Mouse (Mus musculus): Measurements from ENCODE around the gene Vwce. TPM values are rescaled to one million over a fixed set of nuclear protein-coding genes. Genes with fewer than 3 reads are reported as not detected.

Vwce gene
- polyA plus RNA-seq (2016; fragmentation: Nextera tagmentation; extraction: Ambion mirVana), result 6.2 and 7.6 TPM in 2 replicates

DNA sequence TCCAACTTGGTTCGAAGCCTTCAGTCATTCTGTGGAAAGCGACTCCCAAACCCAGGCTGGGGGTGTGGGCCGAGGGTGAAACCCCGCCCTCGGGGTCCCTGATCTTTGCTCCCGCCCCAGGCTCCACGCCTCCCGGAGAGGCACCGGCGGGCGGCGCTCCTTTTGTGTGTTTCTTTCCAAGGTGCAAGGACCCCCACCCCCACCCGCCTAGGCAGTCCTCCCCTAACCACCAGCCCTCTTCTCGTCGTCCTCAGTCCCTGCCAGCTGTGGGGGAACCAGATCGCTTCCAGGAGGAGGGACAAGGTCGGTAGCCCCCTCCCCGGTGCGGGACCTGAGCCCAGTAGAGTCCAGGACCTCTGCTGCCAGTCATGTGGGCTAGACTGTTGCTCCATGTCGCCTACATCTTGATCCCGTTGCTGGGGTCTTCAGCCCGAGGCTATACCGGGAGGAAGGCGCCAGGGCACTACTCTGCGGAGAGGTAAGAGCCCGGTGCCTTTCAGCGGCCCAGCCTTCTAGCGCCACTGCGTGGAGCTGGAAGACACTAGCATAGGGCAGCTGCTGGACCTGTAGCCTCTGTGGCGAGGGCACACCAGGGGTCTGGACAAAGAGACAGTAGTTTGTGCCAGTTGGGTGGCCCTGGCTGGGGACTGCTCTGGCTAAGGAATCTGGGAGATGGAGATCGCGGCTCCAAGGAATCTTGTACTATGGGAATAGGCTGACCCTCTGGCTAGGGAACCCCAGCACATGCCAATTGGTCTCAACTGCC, at the start of gene Vwce:
Gene Vwce, plus strand, starts transcription at position 108 of the 766 bp plus-strand sequence.
- Histone ChIP-seq H3K27ac (peak within 1 kb of the TSS; percentile 81), H3K9me3 (replicated peaks) (no peaks in the 10 kb centered on the region), H3K9ac (peak within 1 kb of the TSS; percentile 86), H3K4me1 (peaks cover 56% of the 10 kb centered on the region), H3K27me3 (replicated peaks) (no peaks in the 10 kb centered on the region), H3K36me3 (peaks cover 31% of the 10 kb centered on the region), H3K4me2 (peak within 1 kb of the TSS; percentile 99), H3K4me3 (peak within 1 kb of the TSS; percentile 67)
- 3% methylated on average over 32 of the region's 32 CpGs for WGBS (ENCODE audit: insufficient replicate concordance)
- ATAC-seq, result peak; percentile 88

DNA sequence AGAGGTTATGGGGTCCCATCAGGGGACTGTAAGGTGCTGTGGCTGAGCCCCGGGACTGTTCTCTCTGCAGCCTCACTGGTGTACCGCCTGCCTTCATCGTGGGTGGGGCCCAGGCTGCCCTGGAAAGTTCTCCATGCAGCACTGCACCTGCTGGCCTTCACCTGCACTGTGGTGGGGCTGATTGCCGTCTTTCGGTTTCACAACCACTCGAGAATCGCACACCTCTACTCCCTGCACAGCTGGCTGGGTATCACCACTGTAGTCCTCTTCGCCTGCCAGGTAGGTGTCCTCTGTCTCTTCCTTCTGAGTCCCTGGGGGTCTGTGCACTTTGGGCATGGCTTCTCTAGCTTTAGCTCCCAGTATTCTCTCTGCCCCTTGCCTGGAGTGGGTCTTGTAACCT, 48.9 kb upstream of the Vwce start:
- peaks cover 34% of the 10 kb centered on the region for H3K36me3 ChIP-seq
- H3K4me1 ChIP-seq, result peaks cover 21% of the 10 kb centered on the region
- H3K4me2 ChIP-seq, result no peak overlapping the region
- 74% methylated on average over 8 of the region's 8 CpGs for WGBS (ENCODE audit: insufficient replicate concordance)
- no peaks in the 10 kb centered on the region for H3K9me3 ChIP-seq (replicated peaks)
- 0 out of 2 replicates have a peak, but pooled peaks have one; percentile 10 for ATAC-seq
- no peak overlapping the region for H3K4me3 ChIP-seq
- no peak overlapping the region for H3K27ac ChIP-seq
- no peaks in the 10 kb centered on the region for H3K27me3 ChIP-seq (replicated peaks)
- H3K9ac ChIP-seq, result no peak overlapping the region

DNA sequence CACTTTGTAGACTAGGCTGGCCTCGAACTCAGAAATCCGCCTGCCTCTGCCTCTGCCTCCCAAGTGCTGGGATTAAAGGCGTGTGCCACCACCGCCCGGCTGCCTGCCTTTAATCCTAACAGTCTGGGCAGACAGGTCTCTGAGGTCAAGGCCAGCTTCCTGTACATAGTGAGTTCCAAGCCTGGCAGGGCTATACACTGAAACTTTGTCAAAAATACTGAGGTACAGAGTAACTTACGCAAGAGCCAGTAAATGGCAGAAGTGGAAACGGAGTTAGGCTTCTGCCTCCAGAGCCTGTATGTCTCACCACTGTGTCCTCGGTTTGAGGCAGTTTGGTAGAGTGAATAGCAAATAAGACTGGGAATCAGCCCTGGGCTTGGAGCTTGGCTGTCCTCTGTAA, 46.8 kb upstream of the Vwce start:
- WGBS (ENCODE audit: insufficient replicate concordance), result 83% methylated on average over 8 of the region's 8 CpGs
- H3K4me3 ChIP-seq, result no peak overlapping the region
- H3K27me3 ChIP-seq (replicated peaks), result no peaks in the 10 kb centered on the region
- no peak overlapping the region for H3K4me2 ChIP-seq
- peaks cover 21% of the 10 kb centered on the region for H3K4me1 ChIP-seq
- no peak overlapping the region for H3K9ac ChIP-seq
- H3K27ac ChIP-seq, result no peak overlapping the region
- no peaks in the 10 kb centered on the region for H3K9me3 ChIP-seq (replicated peaks)
- H3K36me3 ChIP-seq, result peaks cover 37% of the 10 kb centered on the region
- no peak for ATAC-seq

DNA sequence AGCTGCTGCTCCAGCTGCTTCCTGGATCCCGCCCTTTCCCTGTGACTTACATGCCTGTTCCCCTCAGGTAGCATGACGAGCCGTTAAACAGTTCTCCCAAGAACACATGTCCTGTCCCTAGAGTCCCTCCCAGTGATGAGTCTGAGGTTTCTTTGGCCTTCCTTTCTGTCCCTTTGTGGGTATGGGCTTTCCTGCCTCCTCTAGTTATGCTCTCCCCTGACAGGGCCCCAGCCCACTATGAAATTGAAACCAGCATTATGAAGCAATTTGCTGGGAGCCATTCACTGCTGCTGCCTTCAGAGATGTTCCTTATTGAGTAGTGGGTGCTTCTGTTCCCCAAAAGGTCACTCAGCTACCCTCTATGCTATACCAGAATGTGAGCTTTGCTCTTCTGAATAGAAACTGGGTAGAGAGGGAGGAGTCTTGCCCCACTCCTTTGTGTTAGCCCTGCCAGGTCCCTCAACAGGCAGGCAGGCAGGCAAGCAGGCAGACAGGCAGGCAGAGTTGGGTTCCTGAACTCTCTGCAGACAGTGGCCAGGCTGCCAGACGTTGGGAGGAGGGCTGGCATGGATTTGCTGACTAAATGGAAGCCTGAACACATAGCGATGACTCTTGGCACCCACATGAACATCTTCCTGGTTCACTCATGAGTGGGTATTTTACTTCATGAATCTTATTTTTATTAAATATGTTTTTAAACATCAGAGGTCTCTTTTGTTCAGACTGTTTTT, 44.7 kb upstream of the Vwce start:
- WGBS (ENCODE audit: insufficient replicate concordance), result 50% methylated on average over 5 of the region's 5 CpGs
- Histone ChIP-seq H3K4me1 (peaks cover 18% of the 10 kb centered on the region; the same call in 1 of the 2 replicates), H3K4me2 (no peak overlapping the region), H3K27ac (peak overlapping the region; percentile 20; the same call in 1 of the 2 replicates), H3K9me3 (replicated peaks) (no peaks in the 10 kb centered on the region), H3K36me3 (peaks cover 48% of the 10 kb centered on the region), H3K9ac (no peak overlapping the region), H3K27me3 (replicated peaks) (no peaks in the 10 kb centered on the region), H3K4me3 (no peak overlapping the region)
- no peak for ATAC-seq

DNA sequence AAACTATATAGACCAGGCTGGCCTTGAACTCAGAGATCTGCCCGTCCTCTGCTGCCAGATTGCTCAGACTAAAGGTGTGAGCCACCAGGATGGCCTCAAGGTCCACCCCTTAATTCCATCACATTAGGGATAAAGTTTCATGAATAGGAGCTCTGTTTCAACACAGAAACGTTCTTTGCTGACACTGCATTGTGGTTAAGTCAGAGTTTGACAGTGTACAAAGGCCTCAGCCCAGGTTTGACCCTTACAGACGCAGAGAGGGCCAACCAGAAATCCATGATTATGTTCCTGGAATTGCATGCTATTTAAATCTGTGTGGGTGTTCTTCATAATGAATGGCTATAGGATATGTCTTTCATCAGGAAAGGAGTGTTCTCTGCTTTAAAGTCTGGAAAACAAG, 43.7 kb upstream of the Vwce start:
- no peak overlapping the region for H3K27ac ChIP-seq
- ATAC-seq, result no peak
- H3K27me3 ChIP-seq (replicated peaks), result no peaks in the 10 kb centered on the region
- 62% methylated on average over 3 of the region's 3 CpGs for WGBS (ENCODE audit: insufficient replicate concordance)
- no peaks in the 10 kb centered on the region for H3K9me3 ChIP-seq (replicated peaks)
- no peak overlapping the region for H3K4me3 ChIP-seq
- H3K4me1 ChIP-seq, result peaks cover 16% of the 10 kb centered on the region; the same call in 1 of the 2 replicates
- H3K9ac ChIP-seq, result no peak overlapping the region
- no peak overlapping the region for H3K4me2 ChIP-seq
- H3K36me3 ChIP-seq, result peaks cover 52% of the 10 kb centered on the region

DNA sequence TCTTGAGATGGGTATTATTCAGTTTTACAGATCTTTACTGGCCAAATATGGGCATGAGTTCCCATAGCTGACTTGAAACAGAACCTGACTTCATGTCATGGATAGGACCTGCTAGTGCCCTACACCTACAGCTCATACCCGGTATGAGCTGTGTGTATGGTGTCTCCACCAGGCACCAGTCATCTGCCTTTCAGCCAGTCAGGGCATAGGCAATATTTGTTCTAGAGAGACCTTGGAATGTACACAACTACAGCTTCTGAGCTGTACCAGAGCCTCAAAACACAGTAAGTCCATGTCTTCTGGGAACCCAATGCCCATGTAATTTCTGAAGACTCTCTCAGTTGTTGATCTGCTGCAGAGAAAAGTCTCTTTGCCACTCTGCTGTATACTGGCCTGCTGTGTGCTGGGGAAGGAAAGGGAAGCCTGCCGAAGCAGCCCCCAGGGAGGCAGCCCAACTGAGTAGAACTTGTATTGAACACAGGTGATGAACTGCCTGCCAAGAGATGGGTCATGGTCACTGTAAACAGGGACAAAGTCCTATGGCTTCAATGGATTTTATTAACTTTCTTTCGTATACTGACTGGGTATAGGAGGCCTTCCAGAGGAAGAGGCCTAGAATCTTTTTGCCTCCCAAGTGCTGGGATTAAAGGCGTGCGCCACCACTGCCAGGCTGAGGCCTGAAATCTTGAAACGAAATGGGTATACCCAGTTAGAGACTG, 42.2 kb upstream of the Vwce start:
- H3K27me3 ChIP-seq (replicated peaks), result no peaks in the 10 kb centered on the region
- peak; percentile 52; the same call in 1 of the 2 replicates for ATAC-seq
- peaks cover 67% of the 10 kb centered on the region for H3K36me3 ChIP-seq
- no peak overlapping the region for H3K27ac ChIP-seq
- H3K4me1 ChIP-seq, result peaks cover 15% of the 10 kb centered on the region; the same call in 1 of the 2 replicates
- no peak overlapping the region for H3K9ac ChIP-seq
- WGBS (ENCODE audit: insufficient replicate concordance), result 77% methylated on average over 6 of the region's 6 CpGs
- H3K4me2 ChIP-seq, result no peak overlapping the region
- H3K9me3 ChIP-seq (replicated peaks), result no peaks in the 10 kb centered on the region
- H3K4me3 ChIP-seq, result no peak overlapping the region

DNA sequence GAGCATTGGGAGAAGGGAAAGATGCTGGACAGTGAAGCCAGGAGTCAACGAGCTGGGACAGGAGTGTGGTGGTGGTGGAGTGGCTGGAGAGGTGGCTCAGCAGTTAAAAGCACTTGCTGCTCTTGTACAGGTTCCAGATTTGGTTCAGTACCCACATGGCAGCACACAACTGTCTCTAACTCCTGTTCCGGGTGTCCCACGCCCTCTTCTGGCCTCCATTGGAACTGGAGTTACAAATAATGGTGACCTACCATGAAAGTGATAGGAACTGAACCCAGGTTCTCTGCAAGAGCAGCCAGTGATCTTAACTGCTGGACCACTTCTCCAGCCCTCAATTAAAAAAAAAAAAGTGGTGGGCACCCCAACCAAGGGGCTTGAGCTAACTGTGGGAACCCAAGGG, 35.8 kb upstream of the Vwce start:
- H3K4me2 ChIP-seq, result no peak overlapping the region
- no peaks in the 10 kb centered on the region for H3K9me3 ChIP-seq (replicated peaks)
- H3K4me1 ChIP-seq, result peaks cover 11% of the 10 kb centered on the region
- H3K36me3 ChIP-seq, result peaks cover 57% of the 10 kb centered on the region
- H3K9ac ChIP-seq, result no peak overlapping the region
- no peaks in the 10 kb centered on the region for H3K27me3 ChIP-seq (replicated peaks)
- WGBS (ENCODE audit: insufficient replicate concordance), result 38% methylated on average over 3 of the region's 3 CpGs
- H3K27ac ChIP-seq, result no peak overlapping the region
- no peak overlapping the region for H3K4me3 ChIP-seq
- no peak for ATAC-seq

DNA sequence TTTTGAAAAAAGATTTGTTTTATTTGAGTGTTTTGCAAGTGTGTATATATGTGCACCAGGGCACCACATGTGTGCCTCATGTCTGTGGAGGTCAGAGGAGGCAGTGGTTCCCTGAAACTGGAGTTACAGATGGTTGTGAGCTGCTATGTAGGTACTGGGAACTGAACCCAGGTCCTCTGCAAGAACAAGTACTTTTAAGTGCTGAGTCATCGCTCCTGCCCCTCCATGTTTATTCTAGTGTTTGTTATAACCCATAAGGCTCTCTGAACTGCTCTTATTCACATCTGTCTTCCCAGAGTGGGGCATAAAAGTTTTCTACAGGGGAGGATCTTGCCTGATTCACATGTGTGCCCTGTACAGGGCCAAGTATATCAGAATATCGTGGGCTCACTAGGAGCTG, 34.4 kb upstream of the Vwce start:
- H3K27ac ChIP-seq, result no peak overlapping the region
- ATAC-seq, result no peak
- H3K4me3 ChIP-seq, result no peak overlapping the region
- H3K4me1 ChIP-seq, result peaks cover 26% of the 10 kb centered on the region
- H3K9ac ChIP-seq, result no peak overlapping the region
- WGBS (ENCODE audit: insufficient replicate concordance), result 82% methylated on average over 2 of the region's 2 CpGs
- H3K4me2 ChIP-seq, result no peak overlapping the region
- peaks cover 42% of the 10 kb centered on the region for H3K36me3 ChIP-seq
- H3K27me3 ChIP-seq (replicated peaks), result no peaks in the 10 kb centered on the region
- H3K9me3 ChIP-seq (replicated peaks), result no peaks in the 10 kb centered on the region

DNA sequence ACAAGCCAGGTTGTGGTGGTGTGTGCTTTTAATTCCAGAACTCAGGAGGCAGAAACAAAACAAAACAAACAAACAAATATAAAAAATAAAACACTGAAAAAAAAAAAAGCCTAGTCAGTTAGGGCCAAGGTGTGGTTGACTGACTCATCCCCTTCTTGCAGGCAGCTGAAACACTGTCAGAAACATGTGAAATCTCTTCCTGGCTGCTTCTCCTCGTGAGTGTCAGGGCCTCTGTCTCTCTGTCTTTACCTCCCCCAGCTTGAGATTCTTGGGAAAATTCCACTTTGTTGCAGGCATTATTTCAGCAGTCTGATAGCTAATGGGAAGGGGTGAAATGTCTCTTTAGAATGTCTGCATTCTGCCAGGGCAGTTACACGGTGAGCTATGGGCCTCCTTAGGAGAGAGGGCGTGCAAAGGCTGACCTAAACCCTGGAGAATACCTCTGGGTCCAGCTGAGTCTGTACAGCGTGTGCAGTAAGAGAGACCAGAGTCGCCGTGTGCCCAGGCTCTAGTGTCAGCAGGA, 31.7 kb upstream of the Vwce start:
- Histone ChIP-seq H3K9ac (peak overlapping the region; percentile 47; the same call in 1 of the 2 replicates), H3K36me3 (peaks cover 24% of the 10 kb centered on the region), H3K4me3 (peak overlapping the region; percentile 12; the same call in 1 of the 2 replicates), H3K27ac (peak overlapping the region; percentile 85), H3K4me2 (peak overlapping the region; percentile 54), H3K4me1 (peaks cover 40% of the 10 kb centered on the region), H3K9me3 (replicated peaks) (no peaks in the 10 kb centered on the region), H3K27me3 (replicated peaks) (no peaks in the 10 kb centered on the region)
- 32% methylated on average over 6 of the region's 6 CpGs for WGBS (ENCODE audit: insufficient replicate concordance)
- no peak for ATAC-seq

DNA sequence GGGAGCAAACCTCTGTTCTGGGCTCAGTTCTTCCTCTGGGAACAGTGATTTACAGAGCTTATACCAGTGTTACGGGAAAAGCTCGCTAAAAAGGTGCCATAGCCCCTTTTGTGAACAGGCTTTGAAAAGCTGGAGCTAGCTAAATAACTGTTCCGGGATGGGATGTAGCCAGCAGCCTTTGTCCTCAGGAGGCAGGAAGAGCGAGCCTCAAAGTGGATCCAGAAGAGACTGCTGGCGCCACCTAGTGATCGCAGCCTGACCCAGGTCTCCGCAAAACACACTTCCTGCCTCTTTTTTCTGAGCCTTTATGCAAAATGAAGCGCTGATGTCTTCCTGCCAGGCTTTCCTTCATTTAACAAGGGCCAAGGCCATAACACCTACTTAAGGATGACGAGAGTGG, 31.2 kb upstream of the Vwce start:
- Histone ChIP-seq H3K4me1 (peaks cover 44% of the 10 kb centered on the region), H3K9ac (peak overlapping the region; percentile 47), H3K27me3 (replicated peaks) (no peaks in the 10 kb centered on the region), H3K4me3 (peak overlapping the region; percentile 12; the same call in 1 of the 2 replicates), H3K36me3 (peaks cover 28% of the 10 kb centered on the region), H3K27ac (peak overlapping the region; percentile 85), H3K4me2 (peak overlapping the region; percentile 54), H3K9me3 (replicated peaks) (no peaks in the 10 kb centered on the region)
- WGBS (ENCODE audit: insufficient replicate concordance), result 3% methylated on average over 9 of the region's 9 CpGs
- ATAC-seq, result no peak

DNA sequence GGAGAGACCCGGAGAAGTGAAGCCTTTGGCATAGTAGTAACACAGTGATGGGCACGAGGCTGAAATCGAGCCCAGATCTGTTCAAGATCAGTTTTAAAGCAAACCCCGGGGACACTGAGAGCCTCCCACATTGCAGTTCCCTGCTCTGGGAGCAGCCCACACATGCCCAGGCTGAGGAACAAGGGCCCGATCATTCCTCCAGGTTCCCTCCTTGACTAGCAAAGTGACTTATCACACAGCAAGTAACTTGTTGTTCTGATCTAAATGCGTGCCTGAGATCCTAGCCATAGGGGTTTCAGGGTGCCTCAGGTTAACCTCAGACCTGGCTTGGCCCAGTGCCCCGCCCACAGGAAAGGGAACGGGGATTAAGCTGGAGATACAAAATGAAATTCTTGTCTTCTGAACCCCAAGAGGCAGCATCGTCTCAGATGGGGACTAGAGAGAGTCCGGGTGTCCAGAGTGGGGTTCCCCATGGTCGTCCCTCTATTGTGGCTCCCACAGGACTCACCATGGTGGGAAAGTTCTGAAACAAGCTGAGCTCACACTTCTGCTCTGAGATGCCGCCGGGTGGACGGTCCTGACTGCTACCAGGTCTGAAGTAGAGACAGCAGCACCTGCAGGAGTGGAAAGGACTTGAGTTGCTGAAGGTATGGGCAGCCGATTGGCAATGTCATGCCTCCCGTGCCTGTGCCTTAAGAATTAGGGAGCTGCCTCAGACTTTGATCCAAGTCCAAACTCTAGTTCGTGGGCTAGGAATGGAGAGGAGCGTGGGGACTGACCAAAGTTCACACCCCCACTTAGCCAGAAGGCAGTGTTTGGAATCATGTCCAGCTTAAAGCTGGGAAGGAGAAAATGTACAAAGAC, 30.1 kb upstream of the Vwce start:
- H3K27ac ChIP-seq, result peak overlapping the region; percentile 85
- no peaks in the 10 kb centered on the region for H3K27me3 ChIP-seq (replicated peaks)
- peaks cover 39% of the 10 kb centered on the region for H3K36me3 ChIP-seq
- peak overlapping the region; percentile 94 for H3K9ac ChIP-seq
- peaks cover 50% of the 10 kb centered on the region for H3K4me1 ChIP-seq
- WGBS (ENCODE audit: insufficient replicate concordance), result 70% methylated on average over 18 of the region's 18 CpGs
- H3K4me2 ChIP-seq, result peak overlapping the region; percentile 76
- H3K4me3 ChIP-seq, result no peak overlapping the region
- no peak for ATAC-seq
- no peaks in the 10 kb centered on the region for H3K9me3 ChIP-seq (replicated peaks)
